Mouse (Mus musculus) C2C12 (cell line): ENCODE measurements around the gene Vmn1r231.

Experiments used
- CTCF ChIP-seq: IDR thresholded peaks from one replicate; pipeline ENCODE4 v1.5.1; 2011; ENCODE audit not compliant: control insufficient read depth, insufficient read depth, insufficient read length
- MAX ChIP-seq: IDR thresholded peaks from one replicate; pipeline ENCODE4 v1.6.1; 2011; ENCODE audit warnings: mild to moderate bottlenecking, control low read depth
- MYOD1 ChIP-seq: IDR thresholded peaks from one replicate; pipeline ENCODE4 v1.6.1; 2011; ENCODE audit warnings: low read depth; ENCODE audit not compliant: control insufficient read depth, insufficient read length
- USF1 ChIP-seq: IDR thresholded peaks from one replicate; pipeline ENCODE4 v1.6.1; 2011; ENCODE audit warnings: low read depth, mild to moderate bottlenecking, control low read depth, moderate library complexity

DNA sequence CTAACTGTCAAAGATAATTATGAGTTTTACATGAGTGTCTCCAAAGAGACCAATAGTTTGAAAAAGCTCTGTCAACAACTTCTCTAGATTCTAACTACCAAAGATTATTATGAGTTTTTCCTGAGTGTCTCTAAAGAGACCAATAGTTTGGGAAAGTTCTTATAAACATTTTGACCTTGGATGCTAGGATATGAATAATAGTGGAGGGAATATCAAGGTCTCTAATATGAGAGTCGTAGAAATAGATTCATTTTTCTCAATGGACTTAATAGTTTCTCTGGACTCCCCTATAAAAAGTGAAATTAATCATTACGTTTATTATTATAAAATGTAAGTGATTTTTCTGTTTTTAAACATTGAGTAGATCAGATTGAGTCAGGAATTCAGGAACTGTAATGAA, at the start of gene Vmn1r231:
- TF ChIP-seq USF1 (no peak), CTCF (no peak), MAX (no peak), MYOD1 (no peak)
